Mouse (Mus musculus): ENCODE measurements around the gene Gtf2i. TPM values are rescaled to one million over a fixed set of nuclear protein-coding genes. Genes with fewer than 3 reads are reported as not detected.
A peak's percentile ranks its signal among the peaks of the same experiment; 100 is the strongest.

Gtf2i gene
- total RNA-seq, 2 experiments from 2014 or later = 228 TPM

DNA sequence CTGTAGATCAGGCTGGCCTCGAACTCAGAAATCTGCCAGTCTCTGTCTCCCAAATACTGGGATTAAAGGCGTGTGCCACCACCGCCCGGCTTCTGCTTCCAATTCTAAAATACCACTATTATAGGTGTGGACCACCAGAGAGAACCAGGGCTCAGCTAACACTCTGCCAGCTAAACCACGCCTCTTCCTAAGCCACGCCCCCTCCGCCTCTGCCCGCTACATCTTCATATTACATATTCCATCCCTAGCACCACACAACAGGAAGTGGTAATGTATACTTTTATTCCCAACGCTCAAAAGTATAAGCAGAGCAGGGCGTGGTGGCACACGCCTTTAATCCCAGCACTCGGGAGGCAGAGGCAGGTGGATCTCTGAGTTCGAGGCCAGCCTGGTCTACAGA, 8.8 kb upstream of the Gtf2i start:
- no peak for DNase-seq (ENCODE audit: low spot score in 2 of 2)

DNA sequence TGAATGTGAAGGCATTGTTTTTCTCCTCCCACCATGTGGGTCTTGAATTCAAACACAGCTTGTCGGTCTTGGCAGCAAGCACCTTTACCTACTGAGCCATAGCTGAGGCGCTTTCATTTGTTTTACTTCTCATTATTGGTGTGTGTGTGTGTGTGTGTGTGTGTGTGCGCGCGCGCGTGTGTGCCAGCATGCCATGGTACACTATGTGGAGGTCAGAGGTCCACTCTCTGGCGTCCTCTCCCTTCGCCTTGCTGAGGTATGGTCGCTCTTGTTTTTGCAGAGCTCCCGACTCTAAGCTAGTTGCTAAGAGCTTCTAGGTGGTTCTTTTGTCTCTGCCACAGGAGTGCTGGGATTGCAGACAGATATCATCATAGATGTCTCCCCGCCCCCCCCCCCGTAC, 7.8 kb upstream of the Gtf2i start:
- DNase-seq (ENCODE audit: low spot score in 2 of 2) = no peak

DNA sequence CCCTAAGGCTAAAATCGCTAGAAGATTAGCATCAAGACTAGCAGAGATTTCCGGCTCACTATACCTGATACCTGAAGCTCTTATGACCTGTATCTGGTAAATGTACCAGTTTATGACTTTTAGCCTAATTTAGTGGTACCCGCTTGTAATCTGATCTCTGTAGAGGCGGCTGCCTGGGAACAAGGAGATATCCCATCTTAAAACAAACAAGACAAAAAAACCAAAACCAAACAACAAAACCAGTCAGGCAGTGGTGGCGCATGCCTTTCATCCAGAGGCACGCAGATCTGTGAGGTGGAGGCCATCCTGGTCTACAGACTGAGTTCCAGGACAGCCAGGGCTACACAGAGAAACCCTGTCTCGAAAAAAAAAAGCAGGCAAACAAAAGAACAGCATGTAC, 7.1 kb upstream of the Gtf2i start:
- no peak for DNase-seq (ENCODE audit: low spot score in 2 of 2)

DNA sequence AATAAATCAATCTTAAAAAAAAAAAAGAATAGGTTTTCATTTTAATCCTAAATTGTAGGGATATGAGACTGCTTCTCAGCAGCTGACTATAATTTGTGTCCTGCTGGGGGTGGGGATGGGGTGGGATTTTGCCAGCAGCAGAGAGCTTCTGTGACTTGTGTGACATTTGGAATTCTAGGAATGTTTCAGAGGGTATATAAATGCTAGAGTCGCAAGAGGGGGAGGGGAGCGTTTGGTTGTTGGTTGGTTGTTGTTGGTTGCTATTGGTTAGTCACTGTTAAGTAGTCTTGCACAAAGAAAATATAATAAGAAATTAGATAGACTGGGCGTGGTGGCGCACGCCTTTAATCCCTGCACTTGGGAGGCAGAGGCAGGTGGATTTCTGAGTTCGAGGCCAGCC, 4.3 kb upstream of the Gtf2i start:
- DNase-seq (ENCODE audit: low spot score in 2 of 2) = no peak

DNA sequence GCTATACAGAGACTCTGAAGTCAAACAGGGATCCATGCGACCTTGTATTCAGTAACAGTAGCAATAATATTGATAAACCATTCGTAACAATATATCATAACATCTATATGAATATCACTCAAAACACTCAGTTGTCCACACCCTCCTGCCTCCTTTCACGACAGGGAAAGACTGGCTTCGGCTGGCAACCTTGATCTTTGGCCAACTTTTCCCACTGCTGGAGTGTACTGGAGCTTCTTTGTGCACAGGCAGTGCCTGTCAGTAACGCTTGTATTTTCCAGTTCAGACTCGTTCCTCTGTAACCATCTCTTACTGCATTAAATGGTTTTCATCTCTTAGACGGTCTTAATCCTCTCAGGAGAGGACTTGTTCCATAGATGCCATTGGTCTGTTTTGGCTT, 2.2 kb upstream of the Gtf2i start:
- DNase-seq (ENCODE audit: low spot score in 2 of 2) = no peak

DNA sequence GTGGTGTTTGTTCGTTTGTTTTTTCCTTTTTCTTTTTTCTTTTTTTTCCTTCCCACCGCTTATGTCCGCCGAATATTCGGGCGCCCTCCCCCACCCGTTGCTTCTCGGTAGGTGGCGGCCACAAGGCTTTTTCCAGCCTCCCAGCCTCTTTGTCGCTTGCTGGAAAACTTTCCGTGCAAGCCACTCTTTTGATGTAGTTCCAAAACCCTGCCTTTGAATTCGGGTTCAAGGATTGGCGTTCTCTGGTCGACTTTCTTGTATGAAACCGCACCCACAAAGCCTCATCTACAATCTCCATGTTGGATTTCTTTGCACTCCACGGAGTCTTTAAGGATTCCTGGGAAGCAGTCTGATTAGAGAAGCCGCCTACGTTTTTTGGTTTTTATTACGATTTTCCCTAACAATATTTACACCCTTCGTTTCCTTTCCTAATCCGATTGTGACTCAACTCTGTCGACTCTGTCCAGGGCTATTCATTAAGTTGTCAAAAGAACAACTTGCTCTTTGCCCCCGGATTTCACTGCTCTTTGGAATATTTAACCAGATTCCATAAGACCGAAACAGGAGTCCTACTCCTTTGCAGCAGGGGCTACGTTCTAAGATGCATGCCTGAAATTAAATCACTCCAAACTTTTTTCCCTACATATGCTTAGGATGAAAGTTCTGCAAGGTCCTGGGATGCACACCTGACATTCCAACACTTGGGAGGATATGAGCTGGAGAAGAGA, 1.2 kb upstream of the Gtf2i start:
- peak; percentile 46 to 82 for DNase-seq (ENCODE audit: low spot score in 2 of 2)

DNA sequence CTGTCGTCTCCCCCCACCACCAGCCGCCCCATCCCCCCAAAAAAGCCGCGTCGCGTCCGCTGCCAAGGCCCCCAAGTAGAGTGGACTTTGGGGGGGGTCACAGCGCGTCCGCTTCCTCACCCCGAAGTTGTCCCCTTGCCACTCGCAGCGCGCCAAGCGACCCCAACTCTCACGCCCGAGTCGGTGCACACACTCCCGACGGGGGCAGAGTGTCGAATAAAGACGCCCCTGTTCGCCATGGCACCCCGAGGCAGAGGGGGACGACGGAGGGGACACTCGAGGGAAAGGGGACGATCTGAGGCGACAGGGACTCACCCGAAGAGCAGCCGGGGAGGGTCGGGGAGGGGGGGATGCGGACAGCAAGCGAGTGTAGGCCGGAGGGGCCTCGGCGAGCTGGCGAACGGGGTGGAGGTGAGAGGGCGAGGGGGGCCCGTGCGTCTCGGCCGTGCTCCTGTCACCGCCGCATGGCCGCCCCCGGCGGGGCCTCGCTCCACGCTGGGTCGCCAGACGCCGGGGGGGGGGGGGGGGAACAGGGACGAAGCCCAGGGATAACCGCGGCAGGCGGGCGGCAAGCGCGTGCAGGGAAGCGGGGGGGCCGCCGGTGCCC, 389 bp downstream of the Gtf2i start:
- no peak for DNase-seq (ENCODE audit: low spot score in 2 of 2)

DNA sequence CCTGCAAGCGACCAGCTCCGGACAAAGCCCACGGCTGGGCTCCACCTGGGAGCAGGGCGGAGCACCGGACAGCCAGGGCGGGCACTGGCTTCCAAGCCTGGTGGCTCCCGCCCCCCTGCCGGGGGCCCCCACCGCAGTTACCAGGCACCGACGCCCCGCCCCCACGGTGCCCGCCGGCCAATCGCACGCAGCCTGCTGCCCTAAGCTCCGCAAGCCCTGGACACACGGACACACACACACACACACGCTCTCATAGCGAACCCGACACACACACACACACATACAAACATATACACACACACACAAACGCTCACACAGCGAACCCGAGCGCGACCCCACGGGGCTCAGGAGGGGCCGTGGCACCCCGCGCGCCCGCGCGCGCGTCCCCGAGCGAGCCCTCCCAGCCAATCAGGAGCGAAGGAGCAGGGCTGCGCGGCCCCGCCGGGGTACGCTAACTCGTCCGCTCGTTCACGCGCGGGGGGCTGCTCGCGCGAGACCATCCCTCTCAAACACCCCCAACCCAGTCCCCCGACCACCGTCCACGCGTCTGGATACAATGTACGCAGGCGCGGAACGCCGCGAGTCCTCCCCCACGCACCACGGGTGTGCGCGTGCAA, 1.0 kb downstream of the Gtf2i start:
- peak; percentile 92 to 93 for DNase-seq (ENCODE audit: low spot score in 2 of 2)

DNA sequence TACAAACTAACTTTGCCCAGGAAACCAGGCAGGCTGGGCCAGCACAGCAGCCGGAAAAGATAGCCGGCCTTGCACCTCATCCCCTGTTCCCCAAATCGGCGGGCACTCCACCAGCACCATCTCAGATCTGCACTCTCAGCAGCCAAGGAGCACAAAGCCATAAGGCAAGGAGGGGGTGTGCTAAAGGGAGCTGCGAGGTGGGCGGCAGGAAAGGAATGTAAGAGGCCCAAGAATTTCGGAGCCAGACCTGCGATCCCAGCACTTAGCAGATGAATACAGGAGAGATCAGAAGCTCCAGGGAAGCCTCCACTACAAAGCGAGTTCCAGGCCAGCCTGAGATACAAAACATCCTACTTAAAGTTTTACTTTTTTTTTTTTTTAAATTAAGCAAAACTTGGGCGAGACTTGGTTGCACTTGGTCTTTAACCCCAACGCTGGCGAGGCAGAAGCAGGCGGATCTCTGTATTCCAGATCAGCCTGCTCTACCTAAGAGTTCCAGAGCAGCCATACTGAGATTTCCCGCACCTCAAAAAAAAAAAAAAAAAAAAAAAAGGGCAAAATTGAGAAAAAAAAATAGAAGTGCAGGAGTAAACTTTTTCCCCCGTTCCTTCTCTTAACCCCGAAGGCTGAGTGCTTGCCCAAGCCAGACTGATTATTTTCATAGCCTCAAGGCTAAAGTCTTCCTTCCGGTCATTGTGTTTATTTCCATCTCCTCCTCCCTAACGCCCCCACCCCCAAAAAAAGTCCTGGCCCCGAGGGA, 1.7 kb downstream of the Gtf2i start:
- DNase-seq (ENCODE audit: low spot score in 2 of 2) = peak in 1 of 2 experiments; percentile 54

DNA sequence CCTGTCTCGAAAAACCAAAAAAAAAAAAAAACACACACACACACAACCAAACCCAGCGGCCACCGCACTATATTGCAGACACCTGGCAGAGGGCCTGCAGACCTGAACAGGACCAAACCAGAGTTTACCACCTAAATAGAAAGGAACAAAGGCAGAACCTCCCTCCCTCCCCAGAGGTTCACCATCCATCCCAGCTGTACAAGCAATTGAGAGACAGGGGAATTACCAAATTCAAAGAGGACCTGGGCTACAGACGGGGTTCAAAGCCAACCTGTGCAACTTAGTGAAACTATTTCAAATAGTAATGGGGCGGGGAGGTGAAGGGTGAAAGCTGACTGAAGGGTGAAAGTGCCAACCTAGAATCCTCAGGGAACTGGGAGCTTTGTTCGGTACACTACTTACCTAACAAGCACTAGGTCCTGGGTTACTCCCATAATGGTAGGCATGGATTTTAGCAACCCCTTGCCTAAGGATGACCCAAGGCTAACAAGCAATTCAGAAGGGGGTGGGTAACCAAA, 2.6 kb downstream of the Gtf2i start:
- DNase-seq (ENCODE audit: low spot score in 2 of 2) = no peak

DNA sequence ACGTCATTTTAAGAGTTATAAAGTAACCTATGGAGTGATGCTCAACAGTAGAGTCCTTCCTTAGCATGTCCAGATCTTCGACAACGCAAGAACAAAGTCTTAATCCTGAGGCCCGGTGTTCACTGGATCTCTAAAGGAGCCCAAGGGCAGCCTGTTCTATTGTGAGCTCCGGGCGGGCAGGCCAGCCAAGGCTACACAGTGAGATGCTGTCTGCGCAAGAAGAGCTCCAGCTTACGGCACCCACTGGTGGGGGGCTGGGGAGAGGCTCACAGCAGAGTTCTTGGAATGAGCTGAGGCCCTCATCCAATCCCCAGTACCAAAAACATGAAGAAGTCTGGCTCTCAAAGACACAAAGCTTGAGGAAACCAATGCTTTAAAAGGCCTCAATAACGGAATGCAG, 4.4 kb downstream of the Gtf2i start:
- DNase-seq (ENCODE audit: low spot score in 2 of 2) = no peak

DNA sequence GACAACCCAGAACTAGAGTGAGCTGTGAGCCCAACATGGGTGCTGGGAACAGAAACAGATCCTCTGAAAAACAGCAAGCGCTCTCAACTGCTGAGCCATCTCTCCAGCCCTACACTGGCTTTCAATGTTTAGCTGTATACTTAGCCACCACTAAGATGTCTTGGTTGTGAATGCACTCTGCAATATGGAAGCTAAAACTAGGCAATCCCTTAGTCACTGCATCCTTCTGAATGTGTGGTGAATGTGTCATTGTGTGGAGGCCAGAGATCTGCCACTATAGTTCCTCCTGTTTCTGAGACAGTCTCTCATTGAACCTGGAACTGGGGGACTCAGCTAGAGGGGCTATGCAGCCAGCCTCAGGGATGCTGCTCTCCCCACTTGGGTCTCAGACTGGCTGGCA, 5.2 kb downstream of the Gtf2i start:
- no peak for DNase-seq (ENCODE audit: low spot score in 2 of 2)

DNA sequence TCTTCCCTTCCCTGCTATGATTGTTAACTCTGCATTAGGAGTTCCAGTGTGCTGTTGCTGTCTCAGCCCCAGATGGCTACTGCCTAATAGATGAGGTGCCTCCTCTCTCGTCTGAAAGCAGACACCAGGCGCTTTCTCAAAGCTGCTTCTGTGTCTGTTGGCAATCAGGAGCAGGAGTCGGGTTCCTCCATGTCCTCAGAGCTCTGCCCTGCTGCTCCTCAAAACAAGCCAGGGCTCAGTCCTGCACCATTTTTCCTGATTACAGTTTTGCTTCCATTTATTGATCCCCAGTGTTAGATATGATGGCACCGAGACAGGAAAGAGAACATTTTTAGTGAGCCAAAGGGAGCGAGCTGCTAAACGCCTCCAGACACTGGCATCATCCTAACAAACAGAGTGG, 9.9 kb downstream of the Gtf2i start:
- peak in 1 of 2 experiments; percentile 34 for DNase-seq (ENCODE audit: low spot score in 2 of 2)

DNA sequence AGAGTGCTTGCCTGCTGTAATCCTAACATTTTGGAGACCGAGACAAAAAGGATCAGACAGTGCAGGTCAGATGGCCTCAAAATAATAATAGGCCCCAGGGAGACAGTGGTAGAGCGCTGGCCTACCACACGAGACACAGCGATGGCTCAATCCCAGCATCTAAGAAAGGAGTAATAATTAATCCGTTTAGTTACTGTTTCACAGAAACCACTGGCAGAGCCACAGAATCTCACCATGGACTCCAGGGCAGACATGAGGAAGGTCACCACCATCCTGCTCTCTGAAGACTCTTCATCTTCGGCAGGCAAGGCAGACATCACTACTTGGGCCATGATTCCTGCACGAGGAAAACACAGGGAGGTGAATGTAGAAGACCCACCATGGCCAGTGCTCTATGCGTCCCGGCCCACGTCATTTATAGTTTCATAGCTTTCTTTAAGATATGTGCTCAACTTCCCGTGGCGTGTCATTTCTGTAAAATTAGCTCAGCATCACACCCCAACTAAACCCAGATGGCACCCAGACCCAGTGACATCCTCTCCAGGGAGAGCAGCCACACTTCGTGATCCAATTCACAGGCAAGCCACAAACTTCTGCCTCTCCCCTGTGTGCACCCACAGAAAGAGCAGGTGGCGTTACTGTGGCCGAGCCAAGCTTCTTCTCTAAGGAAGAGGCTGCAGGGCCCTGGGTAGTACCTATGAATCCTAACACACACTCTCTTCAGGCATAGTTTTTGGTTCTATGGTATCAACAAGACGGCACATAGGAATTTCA, 19.1 kb downstream of the Gtf2i start:
- DNase-seq (ENCODE audit: low spot score in 2 of 2) = no peak

DNA sequence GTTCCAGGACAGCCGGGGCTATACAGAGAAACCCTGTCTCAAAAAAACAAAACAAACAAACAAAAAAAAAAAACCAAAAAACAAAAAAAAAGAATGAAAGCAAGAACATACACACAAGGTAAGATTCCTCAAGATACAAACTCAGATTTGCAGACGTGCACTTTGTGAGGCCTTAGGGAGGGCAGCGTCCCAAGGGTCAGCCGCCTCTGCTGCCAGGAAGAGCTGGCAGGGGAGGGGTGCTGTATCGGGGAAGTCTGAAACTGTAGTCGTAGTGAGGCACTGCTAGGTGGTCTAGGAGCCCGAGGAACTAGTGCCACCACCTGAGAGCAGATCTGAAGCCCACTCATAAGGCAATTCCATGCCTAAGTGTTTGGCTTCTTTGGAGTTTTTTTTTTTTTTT, 20.0 kb downstream of the Gtf2i start:
- DNase-seq (ENCODE audit: low spot score in 2 of 2) = no peak

DNA sequence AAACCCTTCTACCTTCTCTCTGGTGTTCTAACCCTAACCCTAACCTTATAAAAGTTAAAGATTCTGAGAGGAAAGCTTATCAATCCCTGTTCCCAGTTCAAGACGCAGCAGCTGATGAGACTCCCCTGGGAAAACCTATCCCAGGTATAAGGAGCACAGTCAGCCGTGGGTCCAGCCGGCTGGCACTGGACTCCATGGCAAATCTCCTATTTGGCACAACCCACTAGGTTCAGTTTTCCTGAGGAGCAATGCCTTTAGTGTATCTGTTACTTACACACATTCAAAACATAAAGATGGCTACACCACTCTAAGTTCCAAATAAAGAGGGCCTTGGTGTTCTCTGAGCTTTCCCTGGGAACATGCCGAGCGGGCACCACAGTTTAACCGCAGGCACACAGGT, 23.5 kb downstream of the Gtf2i start:
- DNase-seq (ENCODE audit: low spot score in 2 of 2) = no peak

DNA sequence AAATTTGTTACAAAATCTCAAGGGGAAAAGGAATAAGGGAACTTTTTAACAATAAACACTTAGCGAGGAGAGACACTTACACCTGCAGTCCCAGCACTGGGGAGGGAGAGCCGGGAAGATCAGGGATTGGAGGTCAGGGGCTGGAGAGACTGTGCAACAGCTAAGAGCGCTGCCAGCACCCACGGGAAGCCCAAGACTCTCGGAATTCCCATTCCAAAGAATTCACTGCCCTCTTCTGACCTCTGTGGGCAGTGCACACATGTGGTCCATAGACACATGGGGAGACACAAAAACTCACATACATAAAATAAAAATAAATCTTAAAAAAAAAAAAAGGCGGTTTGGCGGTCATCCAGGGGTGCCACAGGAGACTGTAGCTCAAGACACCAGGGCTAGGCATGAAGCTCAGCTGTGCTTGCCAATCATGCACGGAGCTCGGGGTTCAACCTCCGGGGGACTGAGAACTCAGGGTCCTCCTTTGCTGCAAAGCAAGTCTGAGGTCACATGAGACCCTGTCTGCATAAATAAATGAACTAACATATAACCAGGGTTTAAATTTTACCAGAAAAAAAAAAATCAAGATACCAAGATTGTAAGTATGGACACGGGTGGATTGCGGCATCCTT, 24.5 kb downstream of the Gtf2i start:
- DNase-seq (ENCODE audit: low spot score in 2 of 2) = no peak

DNA sequence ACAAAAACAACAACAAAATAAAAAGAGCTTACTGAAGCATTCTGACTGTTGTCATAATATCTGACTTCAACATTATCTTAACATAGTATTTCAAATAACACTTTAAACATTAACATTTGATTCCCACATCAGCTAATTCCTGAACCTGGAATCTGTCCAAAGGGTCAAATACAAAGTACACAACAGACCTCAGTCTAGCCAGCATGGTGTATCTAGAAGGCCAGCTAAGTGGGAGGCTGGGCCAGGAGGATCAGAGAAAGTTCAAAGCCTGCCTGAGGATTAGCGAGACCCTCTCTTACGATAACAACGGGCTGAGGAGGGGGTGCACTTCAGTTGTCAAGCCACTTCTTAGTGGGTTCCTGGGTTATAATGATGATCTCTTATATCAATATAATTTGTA, 26.5 kb downstream of the Gtf2i start:
- DNase-seq (ENCODE audit: low spot score in 2 of 2) = no peak

DNA sequence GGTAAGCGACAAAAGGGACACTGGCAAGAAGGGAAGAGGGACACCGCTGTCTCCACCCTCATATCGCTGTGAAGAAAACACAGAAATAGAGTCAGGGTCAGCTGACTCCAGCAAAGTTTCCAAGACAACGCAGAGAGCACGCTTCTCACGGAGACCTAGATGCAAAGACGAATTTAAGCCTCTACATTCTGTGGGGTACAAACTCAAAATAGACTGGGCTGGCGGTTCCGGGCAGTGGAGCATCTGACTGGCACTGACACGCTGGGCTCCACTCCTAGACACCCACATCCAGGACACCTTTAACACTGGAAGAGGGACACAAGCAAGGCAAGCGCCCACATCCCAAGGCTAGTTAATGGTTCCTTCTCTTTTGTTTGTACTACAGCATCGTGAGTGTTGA, 29.6 kb downstream of the Gtf2i start:
- DNase-seq (ENCODE audit: low spot score in 2 of 2) = no peak

DNA sequence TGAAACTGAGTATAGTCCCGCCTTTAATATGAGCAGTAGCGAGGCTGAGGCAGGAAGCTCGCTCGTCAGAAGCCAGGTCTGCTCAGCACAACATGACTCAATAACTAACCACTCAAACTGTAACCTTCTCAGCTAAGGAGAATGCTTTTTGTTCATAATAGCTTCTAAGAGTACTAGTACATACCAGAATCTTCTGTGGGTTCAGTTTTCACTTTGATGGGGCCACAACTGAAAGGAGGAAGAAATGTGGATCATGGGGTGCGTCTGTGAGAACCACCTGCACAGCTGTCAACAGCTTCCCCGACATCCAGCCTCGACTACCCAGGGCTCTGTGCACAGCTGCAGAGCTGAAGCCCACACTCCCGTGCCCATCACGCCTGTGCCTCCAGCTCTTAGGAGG, 32.0 kb downstream of the Gtf2i start:
- no peak for DNase-seq (ENCODE audit: low spot score in 2 of 2)

DNA sequence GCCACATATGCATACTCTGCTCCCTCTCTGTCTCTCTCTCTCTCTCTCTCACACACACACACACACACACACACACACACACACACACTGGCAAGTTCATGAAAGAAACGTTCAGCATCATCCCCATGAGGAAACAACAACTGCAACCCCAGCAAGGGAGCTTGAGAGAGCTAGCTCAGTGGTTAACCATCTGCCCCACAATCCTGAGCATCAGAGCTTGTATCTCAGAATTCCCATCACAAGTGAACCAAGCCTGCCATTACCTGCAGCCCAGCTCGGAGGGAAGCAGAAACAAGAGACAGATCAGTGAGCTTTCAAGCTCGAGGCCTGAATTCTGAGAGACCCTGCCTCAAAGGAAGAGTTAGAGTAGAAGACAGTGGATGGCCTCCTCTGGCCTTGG, 32.5 kb downstream of the Gtf2i start:
- DNase-seq (ENCODE audit: low spot score in 2 of 2) = no peak

Measured in layer of hippocampus, postnatal 14 days (tissue).